Mouse (Mus musculus): ENCODE measurements at regions not wholly inside any gene's neighbourhood (a gene's known extent, or its start where the extent isn't known, plus 50 kb on each side); places are given as distances from the start of the nearest gene placed in this dataset.
"Not testable (repeated sequence)": the region's sequence is repeated elsewhere in the genome, so short reads cannot be mapped to it uniquely, and the experiment has no call there.

DNA sequence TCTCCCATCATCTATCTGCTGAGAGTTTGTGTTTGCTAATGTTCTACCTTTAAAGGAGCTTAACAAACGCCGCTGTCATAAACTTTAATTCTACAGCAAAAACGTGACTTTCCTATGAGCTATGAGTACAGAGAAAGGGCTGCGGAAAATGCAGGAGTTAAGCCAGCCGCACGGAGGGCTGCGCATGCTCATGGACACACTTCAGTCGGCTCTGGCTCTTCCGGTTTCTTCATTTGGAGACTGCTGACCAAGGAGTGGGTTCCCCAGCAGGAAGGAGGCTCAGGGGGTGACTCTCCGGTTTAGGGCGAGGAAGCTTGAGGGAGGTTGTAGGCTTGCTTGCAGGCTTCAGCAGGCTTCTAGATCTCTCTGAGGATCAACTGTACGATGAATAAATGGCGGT, 59.3 kb downstream of the Sox2 start:
- DNase-seq (ENCODE audit: low spot score in 2 of 2), result no peak

- DNase-seq (ENCODE audit: low spot score in 2 of 2), result not testable (repeated sequence)
Measured at GRCm38 (mm10) chr3:34712137-34712536, 61.9 kb downstream of the Sox2 start.

GRCm38 (mm10) chr3:34722506-34722905, 72.3 kb downstream of the Sox2 start:
- no peak for DNase-seq (ENCODE audit: low spot score in 2 of 2)

DNA sequence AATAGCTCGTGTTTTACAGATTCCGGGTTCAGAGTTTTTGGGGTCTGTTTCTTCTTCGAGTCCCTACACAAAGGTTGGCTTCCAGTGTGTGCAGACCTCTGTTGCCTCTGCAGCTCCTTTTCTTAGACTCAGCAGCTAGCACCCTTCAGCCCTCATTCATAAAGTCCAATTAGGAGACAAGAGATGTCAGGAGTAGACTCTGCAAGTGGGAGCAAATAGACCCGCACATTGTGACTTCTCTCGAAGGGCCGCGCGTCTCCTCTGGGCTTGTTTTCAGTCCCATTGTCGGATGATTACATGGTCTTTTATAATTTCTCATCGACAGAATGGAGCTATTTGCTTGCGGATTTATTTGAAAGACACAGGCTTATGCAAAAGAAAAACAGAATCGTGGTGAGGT, 76.8 kb downstream of the Sox2 start:
- DNase-seq (ENCODE audit: low spot score in 2 of 2), result no peak

DNA sequence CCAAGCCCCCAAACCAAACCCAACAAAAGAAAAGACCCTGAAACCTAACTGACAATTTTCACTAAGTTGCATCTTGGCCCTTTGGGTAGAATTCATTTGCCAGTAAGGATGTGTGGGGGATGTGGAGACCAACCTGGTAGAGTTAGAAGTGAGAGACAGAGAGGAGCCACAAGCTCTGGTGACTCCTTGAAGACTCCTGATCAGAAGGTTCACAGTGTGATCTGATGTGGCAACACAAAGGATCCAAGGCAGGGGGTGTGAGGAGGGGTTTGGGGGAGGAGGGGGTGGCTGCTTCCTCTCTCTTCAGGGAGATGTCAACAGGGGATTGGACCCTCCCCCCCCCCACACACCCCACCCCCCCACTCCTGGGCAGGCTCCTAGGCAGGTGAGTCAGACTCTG, 78.1 kb downstream of the Sox2 start:
- DNase-seq (ENCODE audit: low spot score in 2 of 2), result no peak

DNA sequence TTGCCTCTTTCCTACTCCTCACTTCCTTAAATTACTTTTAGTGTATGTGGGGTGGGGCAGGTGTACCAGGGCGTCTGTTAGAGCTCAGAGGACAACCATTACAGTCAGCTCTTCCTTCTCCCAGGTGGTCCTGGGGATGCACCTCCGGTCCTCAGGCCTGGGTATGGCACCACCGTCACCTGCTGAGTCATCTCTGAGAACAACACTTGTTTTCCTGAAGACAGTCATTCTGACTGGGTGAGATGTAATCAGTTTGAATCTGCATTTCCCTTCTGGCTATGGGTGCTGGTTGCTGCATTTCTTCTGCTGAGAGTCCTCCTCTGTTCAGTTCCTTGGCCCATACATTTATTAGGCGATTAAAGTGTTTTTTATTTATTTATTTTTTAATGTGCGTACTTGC, 84.8 kb downstream of the Sox2 start:
- no peak for DNase-seq (ENCODE audit: low spot score in 2 of 2)

GRCm38 (mm10) chr3:34738001-34738400, 87.8 kb downstream of the Sox2 start:
- no peak for DNase-seq (ENCODE audit: low spot score in 2 of 2)

DNA sequence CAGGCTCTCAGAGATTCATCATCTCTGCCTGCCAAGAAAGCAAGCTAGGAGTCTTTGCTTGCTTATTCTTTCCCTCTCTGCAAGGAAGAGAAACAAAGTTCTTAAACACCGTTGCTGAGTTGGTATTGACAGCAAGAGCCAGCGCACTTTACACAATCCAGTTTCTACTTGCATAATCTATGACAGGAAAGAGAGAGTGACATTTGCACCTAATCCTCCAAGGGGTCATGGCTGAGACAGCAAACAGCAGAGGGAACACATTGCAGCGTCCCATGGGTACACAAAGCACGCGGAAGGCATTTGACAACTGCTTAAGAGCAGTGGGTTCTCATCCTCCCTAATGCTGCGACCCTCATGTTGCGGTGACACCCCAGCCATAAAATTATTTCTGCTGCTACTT, 88.7 kb downstream of the Sox2 start:
- no peak for DNase-seq (ENCODE audit: low spot score in 2 of 2)

- DNase-seq (ENCODE audit: low spot score in 2 of 2), result no peak
Measured at GRCm38 (mm10) chr3:34739693-34740092, 89.5 kb downstream of the Sox2 start.

- no peak for DNase-seq (ENCODE audit: low spot score in 2 of 2)
Measured at GRCm38 (mm10) chr3:34740110-34740509, 89.9 kb downstream of the Sox2 start.

DNA sequence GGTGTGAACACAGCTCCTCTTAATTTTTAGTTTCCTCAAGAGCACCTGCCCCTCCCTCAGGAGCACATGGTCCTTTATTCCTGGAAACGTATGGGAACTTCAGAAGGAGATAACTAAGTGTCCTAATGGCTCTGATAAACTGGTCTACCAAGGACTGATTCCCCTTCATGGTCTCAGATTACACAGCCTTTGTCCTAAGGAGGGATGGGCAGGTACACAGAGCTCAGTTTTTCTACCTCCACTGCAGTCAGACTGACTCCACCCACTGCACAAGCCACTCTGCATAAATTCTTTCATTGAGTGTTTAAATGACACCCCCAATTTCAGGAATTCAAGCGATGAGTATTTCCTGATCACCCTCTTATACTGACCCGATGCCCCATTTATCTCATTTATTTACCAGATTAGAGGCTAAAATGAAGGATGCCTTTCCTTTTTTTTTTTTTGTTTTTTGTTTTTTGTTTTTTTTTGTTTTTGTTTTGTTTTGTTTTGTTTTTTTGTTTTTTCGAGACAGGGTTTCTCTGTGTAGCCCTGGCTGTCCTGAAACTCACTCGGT, 95.1 kb downstream of the Sox2 start:
- DNase-seq (ENCODE audit: low spot score in 2 of 2), result no peak

DNA sequence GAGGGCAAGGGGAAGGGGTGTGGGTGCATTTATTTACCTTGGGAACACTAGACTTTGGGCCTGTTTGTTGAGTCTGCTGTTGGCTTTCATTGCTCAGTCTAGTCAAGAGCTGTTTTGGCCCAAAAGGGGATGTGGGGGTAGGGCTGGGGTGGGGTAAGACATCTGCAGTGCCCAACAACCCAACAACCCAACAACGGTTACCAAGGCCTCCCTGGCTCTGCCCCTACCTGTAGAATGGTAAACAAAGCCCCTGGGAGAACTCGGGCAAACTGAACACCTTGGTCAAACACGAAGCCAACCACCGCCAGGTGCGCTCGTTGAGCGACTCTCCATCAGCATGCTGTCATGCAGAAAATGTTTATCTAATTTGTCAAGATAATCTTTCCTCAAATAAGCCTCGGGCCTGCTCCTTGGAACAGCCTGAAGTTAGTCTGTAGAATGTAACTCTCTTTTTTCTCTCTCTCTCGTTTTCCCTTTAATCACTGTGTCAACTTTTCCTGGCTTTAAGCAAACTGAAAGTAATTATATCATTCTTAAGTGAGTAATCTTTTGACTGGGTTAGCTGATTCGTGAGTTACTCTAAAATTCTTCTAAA, 97.4 kb downstream of the Sox2 start:
- DNase-seq (ENCODE audit: low spot score in 2 of 2), result no peak

- DNase-seq (ENCODE audit: low spot score in 2 of 2), result no peak
Measured at GRCm38 (mm10) chr3:34749989-34750388, 99.8 kb downstream of the Sox2 start.

DNA sequence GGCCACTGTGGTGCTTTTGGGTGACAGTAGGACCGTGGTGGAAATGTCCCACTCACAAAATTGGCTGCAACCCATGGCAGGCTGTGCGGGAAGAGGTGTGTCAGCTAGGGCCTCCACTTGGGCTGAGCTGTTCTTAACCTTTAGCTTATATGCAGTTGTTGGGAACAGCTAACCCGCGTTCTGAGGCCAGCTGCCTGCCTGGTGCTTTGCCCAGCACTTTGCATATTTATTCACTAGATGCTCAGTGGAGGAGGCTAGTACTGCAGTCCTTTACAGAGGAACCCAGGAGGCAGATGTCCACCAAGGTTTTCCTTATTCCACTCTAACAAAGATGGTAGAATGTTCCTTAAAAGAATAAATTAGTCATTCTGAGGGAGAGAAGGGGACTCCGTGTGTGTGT, 101.3 kb downstream of the Sox2 start:
- DNase-seq (ENCODE audit: low spot score in 2 of 2), result no peak

DNA sequence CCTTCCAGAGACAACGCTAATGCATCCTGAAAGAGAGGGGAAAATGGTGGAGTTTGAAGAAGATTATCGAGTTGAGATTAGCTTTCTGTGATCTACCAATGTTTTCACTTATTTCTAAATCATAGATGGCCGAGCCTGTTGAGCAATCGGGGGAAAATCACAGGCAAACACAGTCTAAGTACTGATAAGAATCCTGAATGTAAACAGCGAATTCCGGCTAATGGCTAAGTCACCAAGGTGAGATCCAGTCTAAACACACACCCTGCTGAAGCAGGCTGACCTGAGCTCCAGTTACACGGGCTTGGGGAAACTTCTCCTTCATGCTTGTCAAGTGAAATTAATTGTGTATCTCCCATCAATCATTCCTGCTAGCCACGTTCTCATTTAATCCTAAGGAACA, 103.4 kb downstream of the Sox2 start:
- DNase-seq (ENCODE audit: low spot score in 2 of 2), result no peak

- no peak for DNase-seq (ENCODE audit: low spot score in 2 of 2)
Measured at GRCm38 (mm10) chr3:34754781-34755180, 104.6 kb downstream of the Sox2 start.

GRCm38 (mm10) chr3:34755282-34755681, 105.1 kb downstream of the Sox2 start:
- not testable (repeated sequence) for DNase-seq (ENCODE audit: low spot score in 2 of 2)

- no peak for DNase-seq (ENCODE audit: low spot score in 2 of 2)
Measured at GRCm38 (mm10) chr3:34756632-34757031, 106.4 kb downstream of the Sox2 start.

GRCm38 (mm10) chr3:34757130-34757529, 106.9 kb downstream of the Sox2 start:
- DNase-seq (ENCODE audit: low spot score in 2 of 2), result no peak

GRCm38 (mm10) chr3:34757813-34758510, 107.8 kb downstream of the Sox2 start:
- no peak for DNase-seq (ENCODE audit: low spot score in 2 of 2)

GRCm38 (mm10) chr3:34759942-34760640, 109.9 kb downstream of the Sox2 start:
- no peak for DNase-seq (ENCODE audit: low spot score in 2 of 2)

GRCm38 (mm10) chr3:34761162-34761769, 111.1 kb downstream of the Sox2 start:
- no peak for DNase-seq (ENCODE audit: low spot score in 2 of 2)

Data from adrenal gland, postnatal 4 days (tissue).